Mouse (Mus musculus) activated CD4-positive, CD25-positive, alpha-beta regulatory T cell, adult 4 months (primary cell): ENCODE measurements at regions not wholly inside any gene's neighbourhood (a gene's known extent, or its start where the extent isn't known, plus 50 kb on each side); places are given as distances from the start of the nearest gene placed in this dataset.
"Not testable (repeated sequence)": the region's sequence is repeated elsewhere in the genome, so short reads cannot be mapped to it uniquely, and the experiment has no call there.

Source experiments
- ATAC-seq: one replicate; pipeline ENCODE4 v1.8.0; 2017

- ATAC-seq, result no peak
These were observed 58.8 kb upstream of the Atxn1 start for GRCm38 (mm10) chr13:46023630-46024041.

GRCm38 (mm10) chr13:46023187-46023586, 58.4 kb upstream of the Atxn1 start:
- ATAC-seq, result no peak

- ATAC-seq, result peak; percentile 46
These were observed 56.4 kb upstream of the Atxn1 start for GRCm38 (mm10) chr13:46020945-46021835.

GRCm38 (mm10) chr13:46019431-46020166, 54.8 kb upstream of the Atxn1 start:
- peak; percentile 19 for ATAC-seq

- ATAC-seq, result no peak
These were observed 54.2 kb upstream of the Atxn1 start for GRCm38 (mm10) chr13:46018903-46019430.

GRCm38 (mm10) chr13:46017742-46018141, 52.9 kb upstream of the Atxn1 start:
- no peak for ATAC-seq

GRCm38 (mm10) chr13:46017011-46017410, 52.2 kb upstream of the Atxn1 start:
- ATAC-seq, result not testable (repeated sequence)

GRCm38 (mm10) chr13:46015231-46015630, 50.4 kb upstream of the Atxn1 start:
- no peak for ATAC-seq

GRCm38 (mm10) chr13:46014637-46015036, 49.8 kb upstream of the Atxn1 start:
- ATAC-seq, result no peak
